Mouse (Mus musculus): ENCODE measurements at regions not wholly inside any gene's neighbourhood (a gene's known extent, or its start where the extent isn't known, plus 50 kb on each side); places are given as distances from the start of the nearest gene placed in this dataset.

GRCm38 (mm10) chr12:11673281-11673680, 217.4 kb downstream of the Rad51ap2 start:
- ATAC-seq, result no peak
- 77% methylated on average over 3 of the region's 3 CpGs for WGBS
- H3K4me1 ChIP-seq (ENCODE audit: control insufficient read depth, insufficient read depth, low read depth, low read length), result no peaks in the 10 kb centered on the region
- H3K9me3 ChIP-seq (ENCODE audit: control insufficient read depth, low read length), result no peaks in the 10 kb centered on the region
- no peak overlapping the region for H3K27ac ChIP-seq (ENCODE audit: low read depth, low read length)
- no peak overlapping the region for H3K4me3 ChIP-seq (ENCODE audit: low read length)
- H3K27me3 ChIP-seq (replicated peaks; ENCODE audit: control insufficient read depth, insufficient read depth, low read length), result no peaks in the 10 kb centered on the region
- no peaks in the 10 kb centered on the region for H3K36me3 ChIP-seq (ENCODE audit: control insufficient read depth, insufficient read depth, low read length)
- H3K9ac ChIP-seq (ENCODE audit: low read depth, low read length), result no peak overlapping the region
- H3K4me2 ChIP-seq (ENCODE audit: low read length), result no peak overlapping the region

GRCm38 (mm10) chr12:11694797-11695196, 238.9 kb downstream of the Rad51ap2 start:
- H3K4me2 ChIP-seq (ENCODE audit: low read length), result no peak overlapping the region
- H3K4me1 ChIP-seq (ENCODE audit: control insufficient read depth, insufficient read depth, low read depth, low read length), result no peaks in the 10 kb centered on the region
- no peaks in the 10 kb centered on the region for H3K27me3 ChIP-seq (replicated peaks; ENCODE audit: control insufficient read depth, insufficient read depth, low read length)
- peaks cover 4% of the 10 kb centered on the region for H3K9me3 ChIP-seq (ENCODE audit: control insufficient read depth, low read length)
- ATAC-seq, result no peak
- no peak overlapping the region for H3K4me3 ChIP-seq (ENCODE audit: low read length)
- WGBS, result 85% methylated on average over 3 of the region's 3 CpGs
- H3K36me3 ChIP-seq (ENCODE audit: control insufficient read depth, insufficient read depth, low read length), result no peaks in the 10 kb centered on the region
- H3K27ac ChIP-seq (ENCODE audit: low read depth, low read length), result no peak overlapping the region
- no peak overlapping the region for H3K9ac ChIP-seq (ENCODE audit: low read depth, low read length)

GRCm38 (mm10) chr12:11708879-11709602, 253.2 kb downstream of the Rad51ap2 start:
- 80% methylated on average over 2 of the region's 2 CpGs for WGBS
- no peak overlapping the region for H3K4me2 ChIP-seq (ENCODE audit: low read length)
- H3K36me3 ChIP-seq (ENCODE audit: control insufficient read depth, insufficient read depth, low read length), result no peaks in the 10 kb centered on the region
- H3K9me3 ChIP-seq (ENCODE audit: control insufficient read depth, low read length), result no peaks in the 10 kb centered on the region
- no peak overlapping the region for H3K27ac ChIP-seq (ENCODE audit: low read depth, low read length)
- no peak overlapping the region for H3K4me3 ChIP-seq (ENCODE audit: low read length)
- ATAC-seq, result no peak
- no peaks in the 10 kb centered on the region for H3K4me1 ChIP-seq (ENCODE audit: control insufficient read depth, insufficient read depth, low read depth, low read length)
- H3K9ac ChIP-seq (ENCODE audit: low read depth, low read length), result no peak overlapping the region
- H3K27me3 ChIP-seq (replicated peaks; ENCODE audit: control insufficient read depth, insufficient read depth, low read length), result no peaks in the 10 kb centered on the region

GRCm38 (mm10) chr12:11717633-11718032, 261.8 kb downstream of the Rad51ap2 start:
- Histone ChIP-seq H3K4me1 (ENCODE audit: control insufficient read depth, insufficient read depth, low read depth, low read length) (no peaks in the 10 kb centered on the region), H3K9ac (ENCODE audit: low read depth, low read length) (no peak overlapping the region), H3K27ac (ENCODE audit: low read depth, low read length) (no peak overlapping the region), H3K9me3 (ENCODE audit: control insufficient read depth, low read length) (no peaks in the 10 kb centered on the region), H3K27me3 (replicated peaks; ENCODE audit: control insufficient read depth, insufficient read depth, low read length) (no peaks in the 10 kb centered on the region), H3K4me3 (ENCODE audit: low read length) (no peak overlapping the region), H3K36me3 (ENCODE audit: control insufficient read depth, insufficient read depth, low read length) (no peaks in the 10 kb centered on the region), H3K4me2 (ENCODE audit: low read length) (no peak overlapping the region)
- no peak for ATAC-seq
- whole genome bisulfite sequencing, result 68% methylated on average over 4 of the region's 4 CpGs

- Histone ChIP-seq H3K36me3 (ENCODE audit: control insufficient read depth, insufficient read depth, low read length) (no peaks in the 10 kb centered on the region), H3K9ac (ENCODE audit: low read depth, low read length) (no peak overlapping the region), H3K27me3 (replicated peaks; ENCODE audit: control insufficient read depth, insufficient read depth, low read length) (no peaks in the 10 kb centered on the region), H3K27ac (ENCODE audit: low read depth, low read length) (no peak overlapping the region), H3K4me3 (ENCODE audit: low read length) (no peak overlapping the region), H3K4me1 (ENCODE audit: control insufficient read depth, insufficient read depth, low read depth, low read length) (no peaks in the 10 kb centered on the region), H3K9me3 (ENCODE audit: control insufficient read depth, low read length) (no peaks in the 10 kb centered on the region), H3K4me2 (ENCODE audit: low read length) (no peak overlapping the region)
- ATAC-seq, result no peak
- 92% methylated on average over 2 of the region's 2 CpGs for WGBS
These were observed 295.6 kb downstream of the Rad51ap2 start for GRCm38 (mm10) chr12:11751471-11751870.

GRCm38 (mm10) chr12:11754184-11754907, 298.5 kb downstream of the Rad51ap2 start:
- H3K4me3 ChIP-seq (ENCODE audit: low read length), result no peak overlapping the region
- H3K27me3 ChIP-seq (replicated peaks; ENCODE audit: control insufficient read depth, insufficient read depth, low read length), result no peaks in the 10 kb centered on the region
- H3K9ac ChIP-seq (ENCODE audit: low read depth, low read length), result no peak overlapping the region
- H3K36me3 ChIP-seq (ENCODE audit: control insufficient read depth, insufficient read depth, low read length), result no peaks in the 10 kb centered on the region
- no peak overlapping the region for H3K27ac ChIP-seq (ENCODE audit: low read depth, low read length)
- no peaks in the 10 kb centered on the region for H3K9me3 ChIP-seq (ENCODE audit: control insufficient read depth, low read length)
- H3K4me2 ChIP-seq (ENCODE audit: low read length), result no peak overlapping the region
- no peak for ATAC-seq
- no peaks in the 10 kb centered on the region for H3K4me1 ChIP-seq (ENCODE audit: control insufficient read depth, insufficient read depth, low read depth, low read length)

- WGBS, result 83% methylated on average over 2 of the region's 2 CpGs
- H3K9ac ChIP-seq (ENCODE audit: low read depth, low read length), result no peak overlapping the region
These were observed 346.4 kb downstream of the Rad51ap2 start for GRCm38 (mm10) chr12:11802326-11802725.

GRCm38 (mm10) chr12:11803162-11803561, 347.3 kb downstream of the Rad51ap2 start:
- no peak for ATAC-seq
- 82% methylated on average over 1 of the region's 1 CpGs for WGBS
- Histone ChIP-seq H3K36me3 (ENCODE audit: control insufficient read depth, insufficient read depth, low read length) (no peaks in the 10 kb centered on the region), H3K9ac (ENCODE audit: low read depth, low read length) (no peak overlapping the region), H3K4me3 (ENCODE audit: low read length) (no peak overlapping the region), H3K4me1 (ENCODE audit: control insufficient read depth, insufficient read depth, low read depth, low read length) (no peaks in the 10 kb centered on the region), H3K27me3 (replicated peaks; ENCODE audit: control insufficient read depth, insufficient read depth, low read length) (no peaks in the 10 kb centered on the region), H3K9me3 (ENCODE audit: control insufficient read depth, low read length) (no peaks in the 10 kb centered on the region), H3K27ac (ENCODE audit: low read depth, low read length) (no peak overlapping the region), H3K4me2 (ENCODE audit: low read length) (no peak overlapping the region)

More at GRCm38 (mm10) chr12:11802326-11802725, 346.4 kb downstream of the Rad51ap2 start:
- ATAC-seq, result no peak
- no peak overlapping the region for H3K27ac ChIP-seq (ENCODE audit: low read depth, low read length)
- no peaks in the 10 kb centered on the region for H3K27me3 ChIP-seq (replicated peaks; ENCODE audit: control insufficient read depth, insufficient read depth, low read length)
- no peaks in the 10 kb centered on the region for H3K9me3 ChIP-seq (ENCODE audit: control insufficient read depth, low read length)
- H3K4me1 ChIP-seq (ENCODE audit: control insufficient read depth, insufficient read depth, low read depth, low read length), result no peaks in the 10 kb centered on the region
- no peaks in the 10 kb centered on the region for H3K36me3 ChIP-seq (ENCODE audit: control insufficient read depth, insufficient read depth, low read length)
- no peak overlapping the region for H3K4me3 ChIP-seq (ENCODE audit: low read length)
- H3K4me2 ChIP-seq (ENCODE audit: low read length), result no peak overlapping the region

GRCm38 (mm10) chr12:11829701-11830100, 373.8 kb downstream of the Rad51ap2 start:
- no peak overlapping the region for H3K4me2 ChIP-seq (ENCODE audit: low read length)
- H3K27me3 ChIP-seq (replicated peaks; ENCODE audit: control insufficient read depth, insufficient read depth, low read length), result no peaks in the 10 kb centered on the region
- H3K9ac ChIP-seq (ENCODE audit: low read depth, low read length), result no peak overlapping the region
- H3K36me3 ChIP-seq (ENCODE audit: control insufficient read depth, insufficient read depth, low read length), result no peaks in the 10 kb centered on the region
- ATAC-seq, result no peak
- H3K9me3 ChIP-seq (ENCODE audit: control insufficient read depth, low read length), result no peaks in the 10 kb centered on the region
- no peak overlapping the region for H3K27ac ChIP-seq (ENCODE audit: low read depth, low read length)
- no peak overlapping the region for H3K4me3 ChIP-seq (ENCODE audit: low read length)
- peaks cover 2% of the 10 kb centered on the region; the same call in 1 of the 2 replicates for H3K4me1 ChIP-seq (ENCODE audit: control insufficient read depth, insufficient read depth, low read depth, low read length)
